Mouse (Mus musculus) lung, postnatal 0 days (tissue): ENCODE measurements around the gene Ccnt2. TPM values are rescaled to one million over a fixed set of nuclear protein-coding genes. Genes with fewer than 3 reads are reported as not detected.

Experiments used
- ATAC-seq: fragments of 200-750 bp; cut with Nextera tagmentation; 2 replicates; pipeline ENCODE4 v1.8.0; 2017; ENCODE audit warnings: moderate library complexity
- DNase-seq: peaks from one replicate; pipeline ENCODE4 v3.0.0-alpha.2; 2016; ENCODE audit warnings: low spot score
- H3K27ac ChIP-seq: fragments of 300-500 bp; sonication (generic); 2 replicates; pipeline ENCODE4 v1.5.1; 2014; ENCODE audit warnings: antibody characterized with exemption, mild to moderate bottlenecking, low read length, mixed read lengths
- H3K27me3 ChIP-seq: fragments of 300-500 bp; sonication (generic); replicated peaks from 2 replicates; pipeline ENCODE4 v1.6.1; 2014; ENCODE audit warnings: low read length, mixed read lengths; ENCODE audit not compliant: insufficient read depth
- H3K36me3 ChIP-seq: fragments of 300-500 bp; sonication (generic); 2 replicates; pipeline ENCODE4 v1.6.1; 2014; ENCODE audit warnings: low read length, mixed read lengths; ENCODE audit not compliant: insufficient read depth
- H3K4me1 ChIP-seq: fragments of 300-500 bp; sonication (generic); 2 replicates; pipeline ENCODE4 v1.6.1; 2014; ENCODE audit warnings: antibody characterized with exemption, low read depth, low read length, mixed read lengths; ENCODE audit not compliant: insufficient read depth
- H3K4me2 ChIP-seq: fragments of 300-500 bp; sonication (generic); replicated peaks from 2 replicates; pipeline ENCODE4 v1.6.1; 2014; ENCODE audit warnings: low read depth, mild to moderate bottlenecking, low read length, moderate library complexity, mixed read lengths
- H3K4me3 ChIP-seq: fragments of 300-500 bp; sonication (generic); 2 replicates; pipeline ENCODE4 v1.5.1; 2014; ENCODE audit warnings: low read depth, low read length
- H3K9ac ChIP-seq: fragments of 300-500 bp; sonication (generic); replicated peaks from 2 replicates; pipeline ENCODE4 v1.6.1; 2014; ENCODE audit warnings: low read depth, mild to moderate bottlenecking
- H3K9me3 ChIP-seq: fragments of 300-500 bp; sonication (generic); 2 replicates; pipeline ENCODE4 v1.6.1; 2016; ENCODE audit warnings: low read length, mixed read lengths
- CTCF ChIP-seq: IDR thresholded peaks from 2 replicates; pipeline ENCODE4 v1.5.1; 2016; ENCODE audit warnings: antibody characterized with exemption, mild to moderate bottlenecking
- EP300 ChIP-seq: IDR thresholded peaks from 2 replicates; pipeline ENCODE4 v1.6.1; 2016; ENCODE audit warnings: antibody characterized with exemption, mild to moderate bottlenecking, control low read depth
- WGBS: fragments of 180-500 bp; shearing (Covaris S2); extraction: QIAGEN DNeasy Blood & Tissue Kit; methylation state at CpG from one replicate; pipeline ENCODE4 v1.1.7; 2014; 5-methylcytosine and 5-hydroxymethylcytosine counted together
- polyA plus RNA-seq: library from polyadenylated mRNA; unstranded; fragments of >200 nt; fragmentation: Nextera tagmentation; extraction: Ambion mirVana; gene quantifications from 2 replicates; pipeline ENCODE4 v1.2.1, GENCODE M21; 2015

Ccnt2 gene
- polyA plus RNA-seq, 1 experiment from 2014 or later = 43.7 TPM

GRCm38 (mm10) chr1:127796752-127797151, 22.8 kb downstream of the Ccnt2 start:
- no peak for TF ChIP-seq CTCF
- TF ChIP-seq EP300 = no peak
- Histone ChIP-seq H3K4me3 (no peak overlapping the region), H3K4me2 (no peak overlapping the region), H3K27me3 (no peaks in the 10 kb centered on the region), H3K4me1 (no peaks in the 10 kb centered on the region), H3K36me3 (peaks cover 6% of the 10 kb centered on the region), H3K9me3 (no peaks in the 10 kb centered on the region), H3K9ac (no peak overlapping the region), H3K27ac (no peak overlapping the region)
- no peak for ATAC-seq
- 81% methylated on average over 1 of the region's 1 CpGs for WGBS
- DNase-seq = no peak

DNA sequence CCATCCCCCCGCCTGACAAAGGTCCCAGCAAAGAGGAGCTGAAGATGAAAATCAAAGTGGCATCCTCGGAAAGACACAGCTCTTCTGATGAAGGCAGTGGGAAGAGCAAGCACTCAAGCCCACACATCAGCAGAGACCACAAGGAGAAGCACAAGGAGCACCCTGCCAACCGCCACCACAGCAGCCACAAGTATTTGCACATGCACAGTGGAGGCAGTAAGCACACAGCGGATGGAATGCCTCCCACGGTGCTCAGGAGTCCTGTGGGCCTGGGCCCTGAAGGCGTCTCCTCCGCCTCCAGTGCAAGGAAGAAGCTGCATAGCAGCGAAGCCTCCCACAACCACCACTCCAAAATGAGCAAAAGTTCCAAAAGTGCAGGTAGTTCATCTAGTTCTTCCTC, 29.0 kb downstream of the Ccnt2 start:
- DNase-seq (no peak), ATAC-seq (no peak)
- H3K4me1 ChIP-seq = no peaks in the 10 kb centered on the region
- no peak overlapping the region for H3K4me3 ChIP-seq
- 76% methylated on average over 8 of the region's 8 CpGs for WGBS
- no peak for TF ChIP-seq EP300
- no peak for TF ChIP-seq CTCF
- no peaks in the 10 kb centered on the region for H3K27me3 ChIP-seq
- no peak overlapping the region for H3K9ac ChIP-seq
- H3K4me2 ChIP-seq = no peak overlapping the region
- no peak overlapping the region for H3K27ac ChIP-seq
- H3K36me3 ChIP-seq = peaks cover 13% of the 10 kb centered on the region
- H3K9me3 ChIP-seq = no peaks in the 10 kb centered on the region

DNA sequence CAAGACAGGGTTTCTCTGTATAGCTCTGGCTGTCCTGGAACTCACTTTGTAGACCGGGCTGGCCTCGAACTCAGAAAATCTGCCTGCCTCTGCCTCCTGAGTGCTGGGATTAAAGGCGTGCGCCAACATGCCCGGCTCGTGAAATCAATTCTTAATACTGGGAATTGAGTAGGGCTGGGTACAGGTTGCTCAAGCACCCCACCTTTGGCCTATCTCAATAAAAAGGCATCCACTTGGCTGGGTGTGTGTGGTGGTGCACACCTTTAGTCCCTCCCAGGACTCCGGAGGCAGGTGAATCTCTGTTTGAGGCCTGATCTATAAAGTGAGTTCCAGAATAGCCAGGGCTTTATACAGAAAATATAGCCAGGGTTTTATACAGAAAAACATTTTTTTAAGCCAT, 34.7 kb downstream of the Ccnt2 start:
- 95% methylated on average over 7 of the region's 7 CpGs for WGBS
- Histone ChIP-seq H3K4me1 (no peaks in the 10 kb centered on the region), H3K9ac (no peak overlapping the region), H3K4me2 (no peak overlapping the region), H3K36me3 (peaks cover 5% of the 10 kb centered on the region; the same call in 1 of the 2 replicates), H3K27me3 (no peaks in the 10 kb centered on the region), H3K4me3 (no peak overlapping the region), H3K27ac (no peak overlapping the region), H3K9me3 (no peaks in the 10 kb centered on the region)
- DNase-seq (no peak), ATAC-seq (no peak)
- TF ChIP-seq EP300 = no peak
- TF ChIP-seq CTCF = no peak

DNA sequence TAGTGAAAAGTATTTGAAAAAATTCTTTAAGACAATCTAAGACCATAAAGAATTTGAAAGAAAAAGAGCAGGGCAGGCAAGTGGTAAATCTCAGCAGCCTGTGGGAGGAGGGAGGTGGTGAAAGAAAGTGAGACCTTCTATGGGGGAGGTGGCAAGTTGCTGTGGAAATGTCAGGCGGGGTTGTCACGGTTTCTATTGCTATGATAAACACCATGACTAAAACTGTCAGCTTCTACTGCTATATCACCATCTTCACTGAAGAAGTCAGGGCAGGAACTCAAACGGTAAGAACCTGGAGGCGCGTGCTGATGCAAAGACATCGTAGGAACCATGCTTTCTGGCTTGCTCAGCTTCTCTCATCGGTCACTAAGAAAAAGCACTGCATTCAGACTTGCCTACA, 39.0 kb downstream of the Ccnt2 start:
- WGBS = 60% methylated on average over 7 of the region's 7 CpGs
- ATAC-seq (no peak), DNase-seq (no peak)
- TF ChIP-seq CTCF (no peak), EP300 (no peak)
- Histone ChIP-seq H3K27ac (no peak overlapping the region), H3K36me3 (no peaks in the 10 kb centered on the region), H3K4me1 (no peaks in the 10 kb centered on the region), H3K4me2 (no peak overlapping the region), H3K9ac (no peak overlapping the region), H3K27me3 (no peaks in the 10 kb centered on the region), H3K4me3 (no peak overlapping the region), H3K9me3 (no peaks in the 10 kb centered on the region)

- Histone ChIP-seq H3K4me1 (no peaks in the 10 kb centered on the region), H3K4me2 (no peak overlapping the region), H3K27ac (no peak overlapping the region), H3K4me3 (no peak overlapping the region), H3K9ac (no peak overlapping the region), H3K9me3 (no peaks in the 10 kb centered on the region), H3K36me3 (no peaks in the 10 kb centered on the region), H3K27me3 (no peaks in the 10 kb centered on the region)
- no peak for TF ChIP-seq CTCF
- TF ChIP-seq EP300 = no peak
- ATAC-seq (no peak), DNase-seq (no peak)
- WGBS = 77% methylated on average over 6 of the region's 6 CpGs
Measured at GRCm38 (mm10) chr1:127816381-127816780, 42.4 kb downstream of the Ccnt2 start.

- H3K27ac ChIP-seq = no peak overlapping the region
- H3K36me3 ChIP-seq = no peaks in the 10 kb centered on the region
- no peaks in the 10 kb centered on the region for H3K9me3 ChIP-seq
- ATAC-seq = peak; percentile 59
- TF ChIP-seq EP300 = no peak
- TF ChIP-seq CTCF = peak; percentile 77
- H3K9ac ChIP-seq = no peak overlapping the region
- H3K4me1 ChIP-seq = no peaks in the 10 kb centered on the region
- H3K4me2 ChIP-seq = no peak overlapping the region
- no peak overlapping the region for H3K4me3 ChIP-seq
- 11% methylated on average over 2 of the region's 2 CpGs for WGBS
- no peaks in the 10 kb centered on the region for H3K27me3 ChIP-seq
- DNase-seq = peak; percentile 87
Measured at GRCm38 (mm10) chr1:127827325-127827724, 53.4 kb downstream of the Ccnt2 start.
